Mouse (Mus musculus) cerebellum, adult 8-10 months (tissue): ENCODE results near the gene Nedd4.
"Not testable (repeated sequence)": the region's sequence is repeated elsewhere in the genome, so short reads cannot be mapped to it uniquely, and the experiment has no call there.

Experiments
- DNase-seq: peaks from one replicate; pipeline ENCODE4 v3.0.0; 2022

The Nedd4 gene

DNA sequence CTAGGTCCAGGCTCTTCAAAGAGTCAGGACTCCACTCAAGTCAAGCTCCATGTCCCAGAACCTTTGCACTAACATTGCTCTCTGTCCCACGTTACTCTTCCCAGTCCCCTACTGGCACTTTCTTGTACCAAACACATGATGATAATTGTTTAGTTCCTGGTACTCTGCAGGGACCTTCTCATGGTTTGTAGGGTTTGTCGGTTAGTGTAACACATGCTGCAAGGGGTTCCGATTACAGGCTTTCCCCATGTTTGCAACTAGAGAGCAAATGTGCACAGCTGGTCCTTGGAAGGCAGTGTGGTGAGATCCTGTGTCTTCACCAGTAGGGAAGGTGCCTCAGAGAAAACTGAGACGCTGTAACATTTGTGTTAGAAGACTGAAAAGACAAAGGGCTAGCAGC lies 8.6 kb upstream of the Nedd4 start:
- DNase-seq: no peak

DNA sequence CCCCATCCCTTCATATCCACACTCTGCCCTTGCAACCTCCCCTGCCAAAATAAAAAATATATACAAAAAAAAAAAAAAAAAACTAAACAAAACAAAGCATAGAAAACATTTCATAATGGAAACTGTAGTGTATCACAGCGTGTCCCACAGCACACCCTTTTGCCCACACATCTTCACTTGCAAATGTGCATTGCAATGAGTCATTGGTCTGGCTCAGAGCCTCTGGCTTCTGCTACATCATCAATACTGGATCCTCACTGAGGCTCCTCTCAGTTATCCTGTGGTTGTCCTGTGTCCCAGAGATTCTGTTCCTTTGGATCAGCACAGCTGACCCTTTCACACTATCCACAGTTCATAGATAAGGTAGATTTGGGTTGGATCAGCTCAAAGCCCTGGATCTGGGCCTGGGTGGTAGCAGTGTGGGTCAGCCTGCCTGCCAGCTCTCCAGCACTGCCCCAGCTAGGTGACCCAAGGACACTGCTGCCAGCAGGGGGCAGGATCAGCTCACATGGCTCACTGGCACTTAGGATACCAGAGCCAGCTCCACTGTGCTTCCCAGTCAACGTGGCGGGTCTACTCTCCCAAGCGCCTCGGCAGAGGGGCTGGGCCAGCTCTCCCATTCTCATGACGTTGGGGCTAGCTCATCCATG lies 7.4 kb upstream of the Nedd4 start:
- no peak for DNase-seq

DNA sequence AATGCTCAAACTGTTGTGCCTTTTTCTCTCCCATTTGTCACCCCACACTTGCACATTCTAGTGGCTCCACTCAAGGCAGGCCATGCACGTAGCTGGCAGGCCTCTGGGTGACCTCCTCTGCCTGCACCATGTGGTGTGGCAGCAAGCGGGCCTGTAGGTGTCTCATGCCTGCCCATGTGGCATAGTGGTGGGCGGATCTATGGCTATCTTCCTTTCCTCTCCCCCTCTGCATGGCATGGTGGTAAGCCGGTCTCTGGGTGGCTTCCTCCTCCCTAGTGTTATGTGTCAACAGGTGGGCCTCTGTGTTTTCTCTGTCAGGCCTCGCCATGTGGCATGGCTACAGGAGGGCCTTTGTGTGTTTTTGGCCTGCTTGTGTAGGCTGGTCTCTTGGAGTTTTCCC lies 6.5 kb upstream of the Nedd4 start:
- no peak for DNase-seq

DNA sequence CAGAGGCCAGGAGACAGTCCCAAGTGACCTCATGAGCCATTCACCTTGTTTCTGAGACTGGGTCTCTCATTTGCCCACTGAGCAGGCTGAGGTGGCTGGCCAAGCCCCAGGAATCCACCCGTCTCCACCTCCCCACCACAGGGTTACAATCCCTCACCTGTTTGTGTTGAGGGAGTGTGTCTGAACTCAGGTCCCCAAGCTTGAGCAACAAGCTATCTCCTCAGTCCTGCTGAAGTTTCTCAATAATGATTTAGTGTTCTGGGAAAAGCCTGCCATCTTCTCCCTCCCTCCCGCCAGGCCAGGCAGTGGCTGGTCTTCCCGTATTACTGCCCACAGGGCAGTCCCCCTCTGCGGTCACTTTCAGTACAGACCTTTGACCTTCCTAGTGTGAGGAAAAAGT lies 5.7 kb upstream of the Nedd4 start:
- no peak for DNase-seq

DNA sequence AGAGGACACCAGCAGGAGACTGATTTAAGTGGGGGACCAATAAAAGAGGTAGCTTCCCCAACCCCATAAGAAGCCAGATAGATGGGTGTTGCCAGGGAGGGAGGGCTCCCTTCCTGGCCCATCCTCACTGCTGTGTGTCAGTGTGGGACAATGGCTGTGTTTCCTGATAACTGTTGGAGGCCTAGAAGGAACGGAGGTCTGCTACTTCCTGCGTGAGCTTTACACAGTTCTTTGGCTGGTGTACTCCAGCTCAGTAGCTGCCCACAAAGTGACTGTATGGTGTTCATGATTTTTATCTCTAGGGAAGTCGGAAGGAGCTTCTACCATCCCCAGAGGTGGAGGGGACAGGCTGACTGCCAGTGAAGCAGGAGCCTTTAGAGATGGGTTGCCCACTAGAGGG lies 5.2 kb upstream of the Nedd4 start:
- no peak for DNase-seq

DNA sequence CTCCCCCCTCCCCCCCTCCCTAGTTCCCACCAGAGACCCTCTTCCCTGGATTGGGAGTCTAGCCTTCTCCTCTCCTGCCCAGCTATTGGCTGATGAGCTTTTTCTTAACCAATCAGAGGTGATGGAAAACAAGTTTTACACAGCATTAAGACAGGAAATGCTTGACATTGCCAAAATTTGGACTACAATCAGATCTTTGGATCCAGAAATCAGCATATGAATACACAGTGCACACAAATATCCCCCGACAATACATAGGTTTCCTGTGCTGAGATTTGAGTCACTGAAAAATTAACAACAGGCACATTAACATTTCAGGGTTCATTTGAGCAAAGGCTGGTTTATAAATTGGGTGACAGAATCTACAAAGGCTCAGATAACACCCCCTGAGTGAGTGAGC lies 4.5 kb upstream of the Nedd4 start:
- no peak for DNase-seq

DNA sequence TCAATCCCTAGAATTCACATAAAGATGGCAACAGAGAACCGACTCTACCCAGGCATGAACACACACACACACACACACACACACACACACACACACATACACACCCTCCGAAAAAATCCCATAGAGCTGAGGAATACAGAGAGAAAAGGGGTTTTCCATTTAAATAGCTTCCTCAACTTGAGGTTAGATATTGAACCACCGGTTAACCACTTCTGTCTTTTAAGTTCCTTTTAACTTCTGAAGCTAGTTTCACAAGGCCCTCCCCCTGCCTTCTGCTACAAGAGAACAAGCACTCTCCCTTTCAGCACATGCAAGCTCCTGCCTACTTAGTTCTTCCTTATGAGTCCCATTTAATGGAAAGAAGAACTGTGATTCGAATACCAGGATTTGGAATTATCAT lies 2.0 kb upstream of the Nedd4 start:
- no peak for DNase-seq

DNA sequence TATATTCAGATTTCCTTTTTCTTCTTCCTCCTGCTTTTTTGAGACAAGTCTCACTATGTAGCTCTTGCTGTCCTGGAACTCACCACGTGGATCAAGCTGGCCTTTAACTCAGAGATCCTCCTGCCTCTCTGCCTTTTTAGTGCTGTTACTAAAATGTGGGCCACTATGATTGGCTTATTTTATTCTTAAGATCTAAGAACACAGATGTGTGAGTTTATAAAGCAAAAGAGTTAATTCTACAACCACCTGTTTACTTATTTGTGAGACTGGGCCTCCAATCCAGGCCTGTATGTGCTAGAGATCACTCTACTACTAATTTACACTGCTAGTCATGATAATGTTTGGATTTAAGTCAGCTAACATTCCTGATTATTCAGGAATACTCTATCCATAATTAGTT lies 1.2 kb upstream of the Nedd4 start:
- DNase-seq: no peak

DNA sequence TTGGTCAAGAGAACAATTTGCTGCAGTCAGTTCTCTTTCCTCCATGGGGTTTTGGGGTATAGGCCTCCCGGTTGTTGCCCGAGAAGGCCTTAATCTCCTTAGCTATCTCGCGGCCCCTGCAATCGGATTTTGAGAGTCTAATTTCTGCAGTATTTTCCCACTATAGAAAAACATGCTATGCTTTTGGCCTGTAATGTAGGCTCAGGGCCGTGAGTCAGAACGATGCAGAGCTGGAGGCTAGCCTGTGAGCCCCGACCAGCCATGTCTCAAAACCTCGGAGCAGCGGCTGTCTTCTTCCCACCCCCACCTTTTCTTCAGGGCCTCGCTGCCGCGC lies 618 bp upstream of the Nedd4 start:
- peak; percentile 78 for DNase-seq

DNA sequence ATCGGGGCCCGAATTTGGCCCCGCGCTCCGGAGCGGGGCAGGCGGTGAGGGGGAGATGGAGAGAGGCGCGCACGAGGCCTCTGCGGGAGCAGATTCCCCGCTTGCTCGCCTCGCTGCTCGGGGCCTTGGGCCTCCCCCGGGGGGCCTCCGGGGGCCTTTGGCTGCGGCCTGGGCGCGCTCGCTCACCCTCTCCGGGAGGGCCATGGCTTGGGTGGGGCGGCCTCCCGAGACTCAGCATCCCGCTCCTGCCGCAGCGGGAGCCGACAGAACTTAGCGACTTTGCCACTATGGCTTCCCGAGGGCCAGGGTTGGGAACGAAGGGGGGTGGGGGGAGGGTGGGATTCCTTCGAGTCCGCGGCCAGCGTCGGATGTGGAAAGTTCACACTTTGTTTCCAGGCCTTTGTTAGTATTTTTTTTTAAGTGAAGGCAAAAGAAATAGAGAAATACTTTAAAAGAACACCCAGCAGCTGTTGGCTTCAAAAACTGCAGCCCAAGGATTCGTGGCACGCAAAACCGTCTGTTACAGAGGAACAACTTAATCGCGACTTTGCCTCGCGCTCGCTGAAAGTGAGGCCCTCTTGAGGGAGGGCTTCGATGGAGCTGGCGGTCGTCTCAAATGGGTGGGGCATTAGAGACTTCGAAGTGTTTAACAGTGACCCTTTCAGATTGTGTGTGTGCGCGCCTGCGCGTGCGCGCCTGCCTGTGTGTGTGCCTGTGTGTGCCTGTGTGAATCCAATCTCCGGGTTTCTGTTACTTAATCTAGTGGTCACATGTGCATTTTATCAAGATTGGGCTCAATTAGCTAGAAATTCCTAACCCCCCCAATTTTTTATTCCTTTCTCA lies 766 bp downstream of the Nedd4 start:
- DNase-seq: peak; percentile 57

DNA sequence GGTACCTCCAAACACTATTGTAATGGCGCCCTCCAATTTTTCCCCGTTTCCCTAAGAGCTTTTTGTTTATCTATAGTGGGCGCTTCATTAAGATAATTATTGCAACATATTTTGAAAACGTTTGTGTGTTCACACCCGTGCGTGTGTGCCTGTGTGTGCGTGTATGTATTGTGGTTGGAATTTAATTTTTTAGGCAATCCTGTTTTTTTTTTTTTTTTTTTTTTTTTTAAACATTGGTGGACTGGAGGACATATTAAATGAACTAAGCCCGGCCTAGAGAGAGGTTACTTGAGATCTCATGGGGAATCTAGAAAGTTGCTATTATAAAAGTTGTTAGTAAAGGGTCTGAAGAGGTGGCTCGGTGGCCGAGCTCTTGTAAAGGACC lies 1.4 kb downstream of the Nedd4 start:
- DNase-seq: no peak

DNA sequence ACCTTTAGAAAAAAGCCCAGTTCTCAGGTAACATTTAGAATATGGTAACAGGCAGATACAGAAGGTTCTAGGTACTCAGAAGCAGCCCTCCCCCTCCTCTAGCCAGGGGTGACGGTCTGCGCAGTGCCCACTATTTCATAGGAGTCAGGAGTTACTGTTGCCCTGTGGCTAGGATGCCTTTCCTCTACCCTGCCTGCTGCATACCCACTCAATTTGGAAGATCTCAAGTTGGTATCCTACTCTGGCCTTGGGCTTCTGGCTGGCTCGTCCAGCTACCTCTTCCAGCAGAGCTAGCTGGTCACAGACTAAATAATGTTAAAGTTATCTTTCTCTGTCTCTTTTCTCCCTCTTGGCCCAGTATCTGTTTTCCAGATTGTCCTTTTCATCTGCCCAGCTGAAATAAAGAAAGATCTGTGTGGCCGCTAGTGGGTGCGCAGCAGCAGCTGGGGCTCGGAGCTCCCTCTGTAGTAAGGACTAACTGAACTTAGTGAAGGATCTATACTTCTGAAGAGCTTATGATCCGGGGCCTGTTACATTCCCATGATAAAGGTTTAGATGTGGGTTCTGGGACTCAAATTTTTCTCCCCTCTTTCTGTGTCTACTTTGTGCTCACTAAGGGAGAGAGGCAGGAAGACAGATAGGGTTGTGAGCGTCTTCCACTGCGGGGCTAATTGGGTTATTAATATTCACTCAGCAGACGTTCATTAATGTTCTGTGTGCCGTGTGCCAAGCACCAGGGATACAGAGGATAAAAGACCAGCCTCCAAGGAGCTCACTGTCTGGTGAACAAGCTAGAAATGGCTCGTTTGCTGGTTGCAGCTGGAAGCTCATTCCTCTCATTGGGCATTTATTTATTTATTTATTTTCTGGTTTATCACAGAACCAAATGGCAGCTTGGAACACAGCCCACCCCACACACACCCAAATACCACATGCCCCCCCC lies 2.5 kb downstream of the Nedd4 start:
- no peak for DNase-seq

DNA sequence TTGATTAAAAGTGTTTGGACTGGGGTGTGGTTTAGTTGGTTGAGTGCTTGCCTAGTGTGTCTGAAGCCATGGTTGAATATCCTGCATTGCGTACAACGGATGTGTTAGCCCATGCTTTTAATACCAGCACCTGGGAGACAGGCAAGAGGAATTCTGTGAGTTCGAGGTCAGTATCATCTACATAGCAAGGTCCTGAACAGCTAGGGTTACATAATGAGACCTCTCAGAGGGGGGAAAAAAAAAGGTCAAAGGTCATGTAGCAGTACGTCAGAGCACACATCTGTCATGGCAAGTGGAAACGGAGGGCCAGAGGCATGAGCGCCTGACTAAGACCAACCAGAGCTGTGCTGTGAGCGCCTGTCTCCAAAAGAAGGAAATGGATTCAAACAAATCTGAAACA lies 3.4 kb downstream of the Nedd4 start:
- no peak for DNase-seq

DNA sequence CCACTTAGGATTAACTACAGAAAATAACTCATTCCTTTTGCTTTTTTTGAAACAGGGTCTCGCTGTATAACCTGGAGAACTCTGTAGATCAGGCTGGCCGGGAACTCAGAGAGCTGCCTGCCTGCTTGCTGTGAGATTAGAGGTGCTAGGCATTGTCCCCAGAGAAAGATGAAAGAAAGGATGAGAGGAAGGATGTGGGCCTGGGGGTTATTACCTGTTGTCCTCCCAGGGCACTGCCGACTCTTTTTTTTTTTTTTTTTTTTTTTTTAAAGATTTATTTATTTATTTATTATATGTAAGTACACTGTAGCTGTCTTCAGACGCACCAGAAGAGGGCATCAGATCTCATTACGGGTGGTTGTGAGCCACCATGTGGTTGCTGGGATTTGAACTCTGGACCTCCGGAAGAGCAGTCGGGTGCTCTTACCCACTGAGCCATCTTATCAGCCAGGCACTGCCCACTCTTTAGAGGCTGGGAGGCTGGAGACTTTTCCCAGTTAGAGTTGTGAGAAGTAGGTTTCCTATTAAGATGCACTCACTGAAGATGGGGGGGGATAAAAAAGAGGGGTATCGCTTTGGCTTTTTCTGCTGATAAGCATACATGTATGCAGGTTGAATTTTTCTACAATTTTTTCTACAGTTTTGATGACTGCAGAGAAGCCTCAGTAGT lies 4.3 kb downstream of the Nedd4 start:
- DNase-seq: not testable (repeated sequence)

DNA sequence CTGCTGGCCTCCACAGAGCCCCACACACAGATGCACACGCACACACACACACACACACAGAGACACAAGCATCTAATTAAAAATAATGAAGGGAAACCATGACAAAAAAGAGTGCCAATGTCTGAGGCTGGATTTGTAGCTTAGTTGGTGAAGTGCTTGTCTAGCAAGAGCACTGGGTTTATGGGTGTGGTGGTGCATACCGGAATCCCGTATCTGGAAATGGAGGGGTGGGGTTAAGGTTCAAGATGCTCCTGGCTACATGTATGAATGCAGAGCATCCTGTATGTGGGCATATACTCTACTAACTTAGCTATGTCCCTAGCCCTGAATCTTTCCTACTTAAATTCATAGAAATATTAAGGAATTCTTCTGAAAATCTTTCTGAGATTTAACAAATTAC lies 5.0 kb downstream of the Nedd4 start:
- DNase-seq: no peak

DNA sequence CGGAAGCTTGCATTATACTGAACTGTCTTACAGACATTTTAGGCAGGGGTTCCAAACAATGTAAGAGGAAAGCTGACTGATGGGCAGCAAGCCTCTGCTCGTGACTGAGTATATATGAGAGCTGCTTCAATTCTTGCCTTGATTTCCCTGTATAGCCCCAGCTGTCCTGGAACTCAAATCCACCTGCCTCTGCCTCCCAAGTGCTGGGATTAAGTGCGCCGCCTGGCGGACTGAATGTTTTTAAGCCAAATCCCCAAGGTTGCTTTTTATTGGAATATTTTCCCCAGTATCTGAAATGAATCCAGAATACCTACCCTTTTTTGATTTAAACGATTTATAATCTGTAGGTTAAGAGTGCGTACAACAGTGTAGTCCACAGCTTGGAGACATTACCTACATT lies 7.2 kb downstream of the Nedd4 start:
- DNase-seq: no peak

DNA sequence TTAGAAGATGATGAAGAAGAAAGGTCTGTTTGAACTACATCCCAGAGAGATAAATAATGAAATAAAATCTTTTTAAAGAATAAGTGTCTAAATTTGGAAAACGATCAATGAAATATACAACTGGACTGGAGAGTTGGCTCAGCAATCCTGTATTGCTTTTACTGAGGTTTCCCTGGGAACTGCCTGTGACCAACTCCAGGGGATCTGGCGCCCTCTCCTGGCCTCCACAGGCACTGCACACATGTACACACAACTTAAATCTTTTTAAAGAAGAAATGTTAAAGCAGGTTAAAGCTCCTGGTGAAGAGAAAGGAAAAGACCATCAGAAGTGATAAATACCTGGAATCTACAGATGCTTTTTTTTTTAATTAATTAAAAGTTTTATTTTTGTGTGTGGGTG lies 10.2 kb downstream of the Nedd4 start:
- DNase-seq: peak; percentile 81

DNA sequence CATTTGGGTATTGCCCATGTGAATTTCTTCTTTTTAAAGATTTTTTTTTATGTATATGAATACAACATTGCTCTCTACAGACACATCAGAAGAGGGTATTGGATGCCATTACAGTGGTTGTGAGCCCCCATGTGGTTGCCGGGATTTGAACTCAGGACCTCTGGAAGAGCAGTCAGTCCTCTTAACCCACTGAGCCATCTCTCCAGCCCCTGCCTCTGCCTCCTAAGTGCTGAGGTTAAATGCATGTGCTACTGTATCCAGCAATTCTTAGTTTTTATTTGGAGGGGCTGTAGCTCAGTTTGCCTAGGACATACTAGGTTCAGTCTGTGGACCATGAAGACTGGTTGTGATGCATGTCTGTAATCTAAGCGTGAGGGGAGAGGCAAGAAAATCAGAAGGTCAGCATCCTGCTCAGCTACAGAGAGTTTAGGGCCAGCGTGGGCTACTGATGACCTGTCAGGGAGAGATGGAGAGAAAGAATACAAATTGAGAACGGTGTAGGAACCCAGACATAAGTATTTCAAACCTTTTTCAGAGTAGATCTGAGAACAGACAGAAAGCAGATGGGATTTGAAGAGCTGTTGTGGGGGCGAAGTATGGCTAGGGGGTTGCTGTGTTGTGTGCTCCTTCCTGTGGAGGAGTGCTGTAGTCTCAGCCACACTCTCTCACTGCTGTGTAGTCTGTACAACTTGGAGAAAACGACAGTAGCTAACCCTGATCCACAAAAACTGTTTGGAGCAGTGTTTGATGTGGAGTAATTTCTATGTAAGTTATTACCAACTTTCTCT lies 13.0 kb downstream of the Nedd4 start:
- DNase-seq: no peak

DNA sequence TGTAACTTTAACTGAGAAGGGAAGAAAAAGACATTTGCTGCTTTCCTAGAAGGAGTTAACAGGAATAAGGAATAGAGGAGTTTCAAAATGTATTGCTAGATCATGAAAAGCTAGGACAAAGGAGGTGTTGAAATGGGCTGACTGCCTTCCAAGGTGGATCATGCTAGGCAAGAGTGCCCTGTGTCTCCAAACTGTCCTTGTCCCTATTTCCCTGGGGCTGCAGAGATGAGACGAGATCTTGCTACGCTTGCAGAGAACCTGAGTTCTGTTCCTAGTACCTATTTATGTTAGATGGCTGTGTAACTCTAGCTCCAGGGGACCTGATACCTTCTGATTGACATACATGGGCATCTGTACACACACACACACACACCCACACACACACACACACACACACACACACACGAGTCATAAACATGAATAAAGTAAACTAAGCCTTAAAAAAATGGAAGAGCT lies 13.6 kb downstream of the Nedd4 start:
- DNase-seq: no peak

DNA sequence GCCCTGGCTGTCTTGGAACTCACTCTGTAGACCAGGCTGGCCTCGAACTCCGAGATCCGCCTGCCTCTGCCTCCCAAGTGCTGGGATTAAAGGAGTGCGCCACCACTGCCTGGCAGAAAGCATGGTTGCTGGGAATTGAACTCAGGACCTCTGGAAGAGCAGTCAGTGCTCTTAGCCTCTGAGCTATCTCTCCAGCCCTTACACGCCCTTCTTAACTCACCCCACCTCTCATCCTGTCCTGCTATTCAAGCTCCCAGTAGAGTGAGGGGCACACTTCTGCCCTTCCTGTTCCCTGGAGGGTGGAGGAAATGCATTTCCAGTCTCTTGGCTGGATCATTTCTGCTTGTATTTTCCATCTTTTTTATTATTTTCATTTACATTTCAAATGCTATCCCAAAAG lies 15.5 kb downstream of the Nedd4 start:
- DNase-seq: no peak

DNA sequence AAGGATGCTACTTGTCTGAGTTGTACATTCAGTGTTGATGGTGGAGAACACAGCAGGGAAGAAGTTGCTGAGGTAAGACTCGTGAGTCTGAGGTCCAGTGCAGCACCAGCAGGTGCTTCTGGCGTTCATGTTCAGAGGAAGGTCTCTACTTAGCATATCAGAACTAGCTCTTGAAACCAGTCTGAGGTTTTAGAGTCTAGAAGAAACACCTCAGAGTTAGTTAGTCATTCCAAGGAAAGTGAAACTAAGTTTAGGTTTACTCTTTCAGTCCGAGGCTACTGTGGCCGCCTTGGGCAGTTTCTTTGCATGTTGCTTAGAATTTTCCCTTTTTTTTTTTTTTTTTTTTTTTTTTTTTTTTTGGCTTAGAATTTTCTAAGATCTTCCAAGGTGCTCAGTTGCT lies 16.6 kb downstream of the Nedd4 start:
- DNase-seq: no peak

DNA sequence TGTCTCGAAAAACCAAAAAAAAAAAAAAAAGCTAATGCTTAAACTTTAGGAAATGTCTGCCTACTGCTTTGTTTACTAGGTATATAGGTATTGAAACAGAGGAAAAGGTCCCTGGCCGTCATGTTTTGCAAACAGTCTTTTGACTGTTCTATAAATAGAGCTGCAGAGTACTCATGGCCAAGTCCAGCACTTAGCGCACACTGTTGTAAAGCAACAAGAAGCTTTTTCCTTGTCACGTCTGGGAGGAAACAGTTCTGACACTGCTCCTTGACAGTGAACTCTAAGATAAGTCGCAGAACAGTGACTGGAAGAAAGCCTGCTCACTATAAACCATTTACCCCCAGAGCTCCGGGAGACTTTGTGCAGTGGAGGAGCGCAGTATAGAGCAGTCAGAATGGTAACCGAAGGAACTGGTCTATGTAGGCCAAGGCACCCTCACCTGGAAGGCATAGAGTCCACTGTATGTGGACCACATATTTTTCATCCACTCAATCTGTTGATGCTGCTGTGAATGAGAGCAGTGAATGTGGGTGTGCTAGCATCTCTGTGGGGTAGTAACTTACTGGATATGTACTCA lies 19.6 kb downstream of the Nedd4 start:
- no peak for DNase-seq
